Mouse (Mus musculus): ENCODE results near the gene Dgkb. TPM values are rescaled to one million over a fixed set of nuclear protein-coding genes. Genes with fewer than 3 reads are reported as not detected.

The Dgkb gene
- polyA plus RNA-seq, 1 experiment from 2014 or later: 0.12 TPM

GRCm38 (mm10) chr12:38111928-38112327 lies 294.4 kb downstream of the Dgkb start:
- ATAC-seq (ENCODE audit: insufficient number of reproducible peaks, low FRiP score, low TSS enrichment, low read depth) (no peak), DNase-seq (ENCODE audit: low spot score) (no peak)
- H3K9me3 ChIP-seq (ENCODE audit: control insufficient read depth, low read length): no peaks in the 10 kb centered on the region
- H3K4me2 ChIP-seq (ENCODE audit: low read depth, severe bottlenecking): no peak overlapping the region
- no peaks in the 10 kb centered on the region for H3K4me1 ChIP-seq (ENCODE audit: control insufficient read depth, insufficient read depth, low read length)
- H3K36me3 ChIP-seq (ENCODE audit: control insufficient read depth, insufficient read depth, low read length): no peaks in the 10 kb centered on the region
- H3K9ac ChIP-seq (ENCODE audit: low read length): no peak overlapping the region
- no peak overlapping the region for H3K4me3 ChIP-seq (ENCODE audit: low read depth, low read length)
- WGBS: 66% methylated on average over 3 of the region's 3 CpGs
- no peak overlapping the region for H3K27ac ChIP-seq (replicated peaks; ENCODE audit: low read depth, low read length)
- no peaks in the 10 kb centered on the region for H3K27me3 ChIP-seq (ENCODE audit: control insufficient read depth, insufficient read depth, low read length)

DNA sequence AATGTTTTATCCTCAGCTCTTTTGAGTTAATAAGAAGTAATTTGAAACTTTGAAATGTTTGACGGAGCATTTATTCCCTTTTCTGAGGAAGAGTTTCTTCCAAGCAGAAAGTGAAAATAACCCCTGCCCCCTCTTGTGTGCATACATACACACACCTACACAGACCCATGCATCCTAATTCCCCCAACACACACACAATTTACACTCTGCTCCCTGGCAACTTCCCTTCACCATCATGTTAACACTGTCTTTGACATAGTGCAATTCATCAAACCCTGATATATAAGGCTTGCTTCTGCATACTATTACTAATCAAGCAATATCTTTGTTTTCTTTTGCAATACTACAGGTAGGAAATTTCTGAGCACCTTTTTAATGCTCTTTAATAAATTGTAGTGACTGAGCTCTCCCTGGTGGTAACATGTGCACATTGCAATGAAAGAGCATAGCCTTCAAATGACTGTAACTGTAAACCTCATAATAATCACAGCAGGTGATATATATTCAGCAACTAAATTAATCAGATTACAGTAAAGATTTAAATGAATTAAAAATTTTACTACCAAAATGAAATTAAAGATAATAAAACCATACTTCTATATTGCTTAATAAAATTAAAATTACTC lies 297.6 kb downstream of the Dgkb start:
- Histone ChIP-seq H3K9ac (ENCODE audit: low read length) (no peak overlapping the region), H3K4me1 (ENCODE audit: control insufficient read depth, insufficient read depth, low read length) (no peaks in the 10 kb centered on the region), H3K4me2 (ENCODE audit: low read depth, severe bottlenecking) (no peak overlapping the region), H3K36me3 (ENCODE audit: control insufficient read depth, insufficient read depth, low read length) (no peaks in the 10 kb centered on the region), H3K9me3 (ENCODE audit: control insufficient read depth, low read length) (no peaks in the 10 kb centered on the region), H3K4me3 (ENCODE audit: low read depth, low read length) (no peak overlapping the region), H3K27ac (replicated peaks; ENCODE audit: low read depth, low read length) (no peak overlapping the region), H3K27me3 (ENCODE audit: control insufficient read depth, insufficient read depth, low read length) (no peaks in the 10 kb centered on the region)
- ATAC-seq (ENCODE audit: insufficient number of reproducible peaks, low FRiP score, low TSS enrichment, low read depth): no peak
- WGBS: 75% methylated on average over 1 of the region's 1 CpGs
- no peak for DNase-seq (ENCODE audit: low spot score)

DNA sequence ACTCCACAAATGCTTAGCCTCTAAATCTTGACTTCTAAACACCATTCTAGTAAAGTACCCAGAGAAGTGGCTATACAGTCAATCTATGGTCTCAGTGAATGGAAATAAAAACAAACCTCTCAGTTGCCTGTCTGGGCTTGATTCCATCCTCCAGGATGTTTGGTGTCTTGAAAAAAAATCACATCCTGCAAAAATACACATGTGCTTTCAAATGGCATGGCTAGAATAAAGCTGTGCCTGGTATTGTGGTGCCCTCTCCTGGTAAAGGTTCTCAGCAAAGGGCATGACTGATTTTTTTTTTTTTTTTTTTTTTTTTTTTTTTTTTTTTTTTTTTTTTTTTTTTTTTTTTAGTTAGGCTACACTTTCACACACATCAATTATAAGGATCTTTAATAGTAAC lies 306.0 kb downstream of the Dgkb start:
- H3K4me2 ChIP-seq (ENCODE audit: low read depth, severe bottlenecking): no peak overlapping the region
- no peaks in the 10 kb centered on the region for H3K4me1 ChIP-seq (ENCODE audit: control insufficient read depth, insufficient read depth, low read length)
- H3K9me3 ChIP-seq (ENCODE audit: control insufficient read depth, low read length): no peaks in the 10 kb centered on the region
- no peak overlapping the region for H3K27ac ChIP-seq (replicated peaks; ENCODE audit: low read depth, low read length)
- no peaks in the 10 kb centered on the region for H3K27me3 ChIP-seq (ENCODE audit: control insufficient read depth, insufficient read depth, low read length)
- DNase-seq (ENCODE audit: low spot score): peak; percentile 42
- H3K9ac ChIP-seq (ENCODE audit: low read length): no peak overlapping the region
- ATAC-seq (ENCODE audit: insufficient number of reproducible peaks, low FRiP score, low TSS enrichment, low read depth): no peak
- no peak overlapping the region for H3K4me3 ChIP-seq (ENCODE audit: low read depth, low read length)
- H3K36me3 ChIP-seq (ENCODE audit: control insufficient read depth, insufficient read depth, low read length): no peaks in the 10 kb centered on the region

DNA sequence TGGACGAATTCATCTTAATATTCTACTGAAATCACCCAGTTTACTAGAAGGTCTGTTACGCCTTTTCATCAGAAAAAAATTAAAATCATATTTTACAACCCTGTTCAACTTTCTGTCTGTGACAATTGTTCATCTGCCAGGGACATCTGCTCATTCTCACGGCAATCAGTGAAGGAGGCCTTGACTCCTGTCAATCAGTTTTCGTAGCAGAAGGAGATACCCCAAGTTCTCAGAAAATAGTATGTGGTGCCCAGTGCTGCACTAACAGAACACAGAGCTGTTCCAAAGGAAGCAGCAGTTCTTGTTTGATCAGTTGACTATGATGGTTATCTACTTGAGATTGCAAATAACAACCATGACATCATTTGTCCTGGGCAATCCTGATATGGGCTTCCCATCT lies 307.8 kb downstream of the Dgkb start:
- WGBS: 86% methylated on average over 4 of the region's 4 CpGs
- Histone ChIP-seq H3K4me1 (ENCODE audit: control insufficient read depth, insufficient read depth, low read length) (no peaks in the 10 kb centered on the region), H3K27me3 (ENCODE audit: control insufficient read depth, insufficient read depth, low read length) (no peaks in the 10 kb centered on the region), H3K9ac (ENCODE audit: low read length) (no peak overlapping the region), H3K9me3 (ENCODE audit: control insufficient read depth, low read length) (no peaks in the 10 kb centered on the region), H3K4me3 (ENCODE audit: low read depth, low read length) (no peak overlapping the region), H3K27ac (replicated peaks; ENCODE audit: low read depth, low read length) (no peak overlapping the region), H3K4me2 (ENCODE audit: low read depth, severe bottlenecking) (no peak overlapping the region), H3K36me3 (ENCODE audit: control insufficient read depth, insufficient read depth, low read length) (no peaks in the 10 kb centered on the region)
- no peak for ATAC-seq (ENCODE audit: insufficient number of reproducible peaks, low FRiP score, low TSS enrichment, low read depth)
- DNase-seq (ENCODE audit: low spot score): no peak

DNA sequence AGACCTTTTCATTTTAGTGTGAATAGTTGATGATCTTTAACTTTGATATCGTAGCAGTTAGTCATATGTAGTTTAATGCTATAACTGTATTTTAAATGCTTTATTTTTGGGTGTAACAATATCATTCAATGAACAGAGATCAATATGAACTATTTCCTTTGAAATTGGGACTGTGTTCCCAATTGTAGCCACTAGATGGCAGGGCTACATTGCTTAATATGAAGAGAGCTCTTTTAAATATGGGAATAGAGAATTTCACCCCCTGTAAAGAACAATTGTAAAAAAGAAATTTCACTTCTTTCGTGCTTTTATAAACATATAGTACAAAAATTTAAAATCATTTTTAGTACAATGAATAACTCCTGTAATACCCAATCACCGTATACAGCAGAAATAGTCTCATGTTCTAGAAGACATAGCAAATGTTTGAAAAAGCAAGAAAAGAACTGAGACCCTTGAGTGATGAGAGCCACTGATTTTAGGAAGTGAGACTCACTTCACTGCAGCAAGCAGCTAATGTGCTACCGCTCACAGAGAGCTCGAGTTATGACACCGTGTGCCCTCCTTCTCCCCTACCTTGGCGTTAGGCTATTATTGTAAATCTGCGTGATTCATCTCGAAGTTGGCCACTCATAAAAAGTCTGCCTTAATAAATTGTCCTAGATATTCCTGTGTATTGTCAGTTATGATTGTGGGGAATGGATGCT lies 312.8 kb downstream of the Dgkb start:
- Histone ChIP-seq H3K9me3 (ENCODE audit: control insufficient read depth, low read length) (no peaks in the 10 kb centered on the region), H3K9ac (ENCODE audit: low read length) (no peak overlapping the region), H3K4me3 (ENCODE audit: low read depth, low read length) (no peak overlapping the region), H3K27ac (replicated peaks; ENCODE audit: low read depth, low read length) (no peak overlapping the region), H3K36me3 (ENCODE audit: control insufficient read depth, insufficient read depth, low read length) (no peaks in the 10 kb centered on the region), H3K4me1 (ENCODE audit: control insufficient read depth, insufficient read depth, low read length) (no peaks in the 10 kb centered on the region), H3K27me3 (ENCODE audit: control insufficient read depth, insufficient read depth, low read length) (no peaks in the 10 kb centered on the region), H3K4me2 (ENCODE audit: low read depth, severe bottlenecking) (no peak overlapping the region)
- no peak for ATAC-seq (ENCODE audit: insufficient number of reproducible peaks, low FRiP score, low TSS enrichment, low read depth)
- DNase-seq (ENCODE audit: low spot score): peak; percentile 40
- WGBS: 66% methylated on average over 9 of the region's 9 CpGs

DNA sequence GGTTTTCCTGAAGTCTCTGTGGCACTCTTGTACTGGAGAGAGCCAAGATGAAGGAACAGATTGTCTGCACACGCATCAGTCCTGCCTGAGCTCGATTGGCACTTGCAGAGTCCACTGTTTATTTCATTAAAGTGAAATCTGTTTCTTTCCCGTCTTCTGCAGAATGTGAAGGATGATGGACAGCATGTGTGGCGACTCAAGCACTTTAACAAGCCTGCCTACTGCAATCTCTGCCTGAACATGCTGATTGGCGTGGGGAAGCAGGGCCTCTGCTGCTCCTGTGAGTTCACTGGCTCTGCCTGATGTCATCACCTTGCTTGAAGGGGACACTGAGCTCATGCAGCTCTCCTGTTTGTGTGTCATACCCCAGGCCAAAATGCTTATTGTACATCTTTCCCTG lies 318.9 kb downstream of the Dgkb start:
- no peaks in the 10 kb centered on the region for H3K36me3 ChIP-seq (ENCODE audit: control insufficient read depth, insufficient read depth, low read length)
- no peaks in the 10 kb centered on the region for H3K4me1 ChIP-seq (ENCODE audit: control insufficient read depth, insufficient read depth, low read length)
- no peaks in the 10 kb centered on the region for H3K27me3 ChIP-seq (ENCODE audit: control insufficient read depth, insufficient read depth, low read length)
- no peak for DNase-seq (ENCODE audit: low spot score)
- no peak overlapping the region for H3K4me3 ChIP-seq (ENCODE audit: low read depth, low read length)
- no peak for ATAC-seq (ENCODE audit: insufficient number of reproducible peaks, low FRiP score, low TSS enrichment, low read depth)
- H3K9me3 ChIP-seq (ENCODE audit: control insufficient read depth, low read length): no peaks in the 10 kb centered on the region
- no peak overlapping the region for H3K9ac ChIP-seq (ENCODE audit: low read length)
- 64% methylated on average over 5 of the region's 5 CpGs for WGBS
- no peak overlapping the region for H3K4me2 ChIP-seq (ENCODE audit: low read depth, severe bottlenecking)
- no peak overlapping the region for H3K27ac ChIP-seq (replicated peaks; ENCODE audit: low read depth, low read length)

DNA sequence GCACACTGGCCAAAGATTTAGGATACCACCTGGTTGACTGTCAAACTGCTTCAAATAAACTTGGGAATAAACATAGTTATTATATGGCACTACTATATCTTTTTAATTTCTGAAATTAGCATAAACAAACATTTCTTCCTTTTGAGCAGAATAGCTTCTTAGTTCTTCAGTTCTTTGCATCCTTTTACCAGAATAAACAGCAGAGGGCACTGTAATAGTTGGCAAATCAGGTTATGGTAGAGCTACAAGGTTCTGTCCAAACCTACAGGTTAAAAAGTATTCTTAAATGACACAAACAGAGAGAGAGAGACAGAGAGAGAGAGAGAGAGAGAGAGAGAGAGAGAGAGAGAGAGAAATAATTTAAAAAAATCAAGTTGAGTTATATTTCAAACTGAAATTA lies 322.5 kb downstream of the Dgkb start:
- Histone ChIP-seq H3K4me2 (ENCODE audit: low read depth, severe bottlenecking) (no peak overlapping the region), H3K36me3 (ENCODE audit: control insufficient read depth, insufficient read depth, low read length) (no peaks in the 10 kb centered on the region), H3K27ac (replicated peaks; ENCODE audit: low read depth, low read length) (no peak overlapping the region), H3K4me1 (ENCODE audit: control insufficient read depth, insufficient read depth, low read length) (no peaks in the 10 kb centered on the region), H3K4me3 (ENCODE audit: low read depth, low read length) (no peak overlapping the region), H3K9ac (ENCODE audit: low read length) (no peak overlapping the region), H3K27me3 (ENCODE audit: control insufficient read depth, insufficient read depth, low read length) (no peaks in the 10 kb centered on the region), H3K9me3 (ENCODE audit: control insufficient read depth, low read length) (no peaks in the 10 kb centered on the region)
- ATAC-seq (ENCODE audit: insufficient number of reproducible peaks, low FRiP score, low TSS enrichment, low read depth) (no peak), DNase-seq (ENCODE audit: low spot score) (no peak)

DNA sequence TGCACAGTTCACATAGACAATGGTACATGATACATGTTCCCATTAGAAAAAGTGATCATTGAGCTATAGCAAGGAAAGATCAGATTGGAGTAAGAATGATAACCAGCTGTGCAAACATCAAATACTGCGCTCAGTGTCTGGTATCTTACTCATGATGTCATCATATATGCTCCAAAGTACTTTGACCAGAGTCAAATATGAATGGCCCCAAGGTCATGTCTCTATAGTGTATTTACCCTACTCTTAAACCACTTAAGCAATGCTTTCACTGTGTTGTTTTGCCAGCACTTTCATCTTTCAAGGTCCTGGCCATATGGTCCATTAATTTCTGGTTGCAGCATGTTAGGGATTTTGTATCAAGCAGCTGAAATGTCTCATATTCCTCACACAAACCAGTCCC lies 415.1 kb downstream of the Dgkb start:
- ATAC-seq (ENCODE audit: insufficient number of reproducible peaks, low FRiP score, low TSS enrichment, low read depth) (no peak), DNase-seq (ENCODE audit: low spot score) (no peak)
- no peaks in the 10 kb centered on the region for H3K27me3 ChIP-seq (ENCODE audit: control insufficient read depth, insufficient read depth, low read length)
- no peak overlapping the region for H3K4me2 ChIP-seq (ENCODE audit: low read depth, severe bottlenecking)
- WGBS: 80% methylated on average over 1 of the region's 1 CpGs
- H3K9me3 ChIP-seq (ENCODE audit: control insufficient read depth, low read length): no peaks in the 10 kb centered on the region
- H3K9ac ChIP-seq (ENCODE audit: low read length): no peak overlapping the region
- H3K4me1 ChIP-seq (ENCODE audit: control insufficient read depth, insufficient read depth, low read length): no peaks in the 10 kb centered on the region
- no peaks in the 10 kb centered on the region for H3K36me3 ChIP-seq (ENCODE audit: control insufficient read depth, insufficient read depth, low read length)
- no peak overlapping the region for H3K4me3 ChIP-seq (ENCODE audit: low read depth, low read length)
- no peak overlapping the region for H3K27ac ChIP-seq (replicated peaks; ENCODE audit: low read depth, low read length)

- H3K9me3 ChIP-seq (ENCODE audit: control insufficient read depth, low read length): no peaks in the 10 kb centered on the region
- no peak overlapping the region for H3K4me2 ChIP-seq (ENCODE audit: low read depth, severe bottlenecking)
- H3K9ac ChIP-seq (ENCODE audit: low read length): no peak overlapping the region
- H3K4me3 ChIP-seq (ENCODE audit: low read depth, low read length): no peak overlapping the region
- no peaks in the 10 kb centered on the region for H3K4me1 ChIP-seq (ENCODE audit: control insufficient read depth, insufficient read depth, low read length)
- H3K27me3 ChIP-seq (ENCODE audit: control insufficient read depth, insufficient read depth, low read length): no peaks in the 10 kb centered on the region
- DNase-seq (ENCODE audit: low spot score): no peak
- no peak overlapping the region for H3K27ac ChIP-seq (replicated peaks; ENCODE audit: low read depth, low read length)
- no peaks in the 10 kb centered on the region for H3K36me3 ChIP-seq (ENCODE audit: control insufficient read depth, insufficient read depth, low read length)
- no peak for ATAC-seq (ENCODE audit: insufficient number of reproducible peaks, low FRiP score, low TSS enrichment, low read depth)
These were observed 451.3 kb downstream of the Dgkb start for GRCm38 (mm10) chr12:38268856-38269255.

All from limb, embryonic 11.5 days (tissue).